Mouse (Mus musculus): ENCODE data around the gene Prf1.

Gene Prf1

DNA sequence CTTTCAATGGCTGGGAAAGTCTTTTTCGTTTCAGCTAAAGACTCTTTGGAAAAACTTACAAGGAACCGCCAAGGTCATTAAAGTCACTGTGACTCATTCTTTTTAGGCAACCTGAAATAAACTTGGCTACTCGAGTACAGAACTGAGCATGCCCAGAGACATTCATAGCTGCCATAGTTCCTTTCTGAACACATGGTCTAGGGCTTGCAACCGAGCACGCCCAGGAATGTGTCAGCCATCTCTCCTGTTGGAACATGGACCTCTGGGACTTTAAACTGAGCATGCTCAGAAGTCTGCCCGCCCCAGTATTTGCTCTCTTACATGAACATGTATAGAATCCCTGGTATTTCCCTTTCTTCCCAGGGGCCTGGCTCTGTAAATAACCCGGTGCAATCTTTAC, 11.4 kb upstream of the Prf1 start:
- DNase-seq (ENCODE audit: extremely low read depth, low read depth, low spot score) = no peak

- no peak for DNase-seq (ENCODE audit: extremely low read depth, low read depth, low spot score)
Measured at GRCm38 (mm10) chr10:61290016-61290415, 7.6 kb upstream of the Prf1 start.

DNA sequence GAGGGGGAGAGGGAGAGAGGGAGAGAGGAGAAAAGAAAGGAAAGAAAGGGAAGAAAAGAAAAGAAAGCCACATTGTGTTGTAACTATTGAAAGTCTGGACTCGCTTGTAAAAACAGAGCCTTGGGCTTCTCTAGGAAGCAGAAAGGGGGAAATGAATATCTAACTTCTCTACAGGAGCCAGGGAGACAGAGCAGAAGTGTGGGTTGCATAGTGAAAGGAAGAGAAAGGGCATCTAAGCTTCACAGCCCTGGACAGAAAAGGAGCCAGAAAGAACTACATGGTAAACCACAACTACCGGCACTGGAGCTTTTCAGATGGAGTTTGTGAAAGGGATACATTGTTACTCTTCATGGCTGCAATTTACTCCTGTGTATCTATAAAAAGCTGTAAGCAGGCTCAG, 7.2 kb upstream of the Prf1 start:
- no peak for DNase-seq (ENCODE audit: extremely low read depth, low read depth, low spot score)

- DNase-seq (ENCODE audit: extremely low read depth, low read depth, low spot score) = no peak
Measured at GRCm38 (mm10) chr10:61294242-61294641, 3.4 kb upstream of the Prf1 start.

DNA sequence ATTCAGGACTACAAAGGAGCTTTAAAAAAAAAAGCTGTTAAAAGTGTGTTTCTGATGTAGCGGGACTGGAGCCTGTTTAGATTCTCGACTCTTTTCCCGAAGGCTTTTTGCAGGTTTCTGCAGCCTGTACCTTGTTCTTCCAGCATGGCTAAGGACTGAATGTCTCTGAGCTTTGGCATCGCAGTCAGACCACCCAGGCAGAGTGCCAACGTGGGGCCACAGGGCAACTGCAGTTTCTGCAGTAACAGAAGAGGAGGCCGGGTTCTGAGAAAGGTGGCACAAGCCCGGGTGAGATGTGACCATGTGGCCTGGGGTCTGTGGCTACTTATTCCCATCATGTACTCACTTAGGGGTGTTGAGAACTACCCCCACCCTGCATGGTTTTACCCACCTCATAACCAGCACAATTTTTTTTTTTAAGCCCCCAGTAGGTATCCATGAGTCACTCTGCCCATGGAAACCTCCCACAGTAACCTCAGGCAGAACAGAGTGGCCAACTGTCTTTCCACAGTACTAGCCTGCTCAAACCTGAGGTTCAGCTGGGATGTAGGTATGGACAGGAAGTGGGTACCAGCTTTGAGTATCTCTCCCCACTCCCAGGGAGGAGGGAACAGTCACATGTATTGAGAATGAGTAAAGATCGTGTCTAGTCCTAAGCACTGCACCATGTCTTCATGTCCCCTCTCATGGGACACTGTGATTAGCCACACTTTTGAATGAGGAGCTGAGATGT, 754 bp upstream of the Prf1 start:
- DNase-seq (ENCODE audit: extremely low read depth, low read depth, low spot score) = no peak

DNA sequence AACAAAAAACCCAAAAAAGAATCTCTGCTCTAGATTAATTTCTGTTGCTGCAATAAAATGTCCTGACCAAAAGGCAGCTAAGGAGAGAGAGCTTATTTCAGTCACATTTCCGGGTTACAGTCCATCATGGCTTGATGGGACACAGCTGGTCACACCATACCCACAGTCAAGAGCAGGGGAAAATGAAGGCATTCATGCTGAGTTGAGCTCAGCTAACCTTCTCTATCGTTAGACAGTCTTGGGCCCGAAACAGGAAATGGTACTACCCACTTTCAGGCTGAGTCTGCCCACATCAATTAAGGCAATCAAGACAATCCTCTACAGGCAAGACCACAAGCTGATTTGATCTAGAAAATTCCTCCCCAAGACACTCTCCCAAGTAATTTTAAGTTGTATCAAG, 3.4 kb downstream of the Prf1 start:
- DNase-seq (ENCODE audit: extremely low read depth, low read depth, low spot score) = no peak

DNA sequence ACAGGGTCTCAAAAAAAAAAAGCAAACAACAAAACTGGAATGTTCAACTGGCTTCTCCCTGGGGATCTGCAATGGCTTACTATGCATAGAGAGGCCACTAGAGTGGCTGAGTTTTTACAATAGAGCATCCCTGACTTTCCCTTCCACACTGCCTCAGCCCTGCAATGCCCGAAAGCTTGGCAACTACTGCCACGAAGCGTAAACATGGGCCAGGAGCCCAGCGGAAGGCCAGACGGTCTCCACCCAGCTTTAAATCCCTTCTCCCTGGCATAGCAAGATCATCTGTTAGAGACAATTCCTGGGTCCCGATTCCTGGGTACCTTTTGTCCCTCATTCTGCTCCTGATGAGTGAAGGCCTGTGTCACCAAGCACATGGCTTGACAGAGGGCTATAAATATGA, 6.4 kb downstream of the Prf1 start:
- DNase-seq (ENCODE audit: extremely low read depth, low read depth, low spot score) = no peak

DNA sequence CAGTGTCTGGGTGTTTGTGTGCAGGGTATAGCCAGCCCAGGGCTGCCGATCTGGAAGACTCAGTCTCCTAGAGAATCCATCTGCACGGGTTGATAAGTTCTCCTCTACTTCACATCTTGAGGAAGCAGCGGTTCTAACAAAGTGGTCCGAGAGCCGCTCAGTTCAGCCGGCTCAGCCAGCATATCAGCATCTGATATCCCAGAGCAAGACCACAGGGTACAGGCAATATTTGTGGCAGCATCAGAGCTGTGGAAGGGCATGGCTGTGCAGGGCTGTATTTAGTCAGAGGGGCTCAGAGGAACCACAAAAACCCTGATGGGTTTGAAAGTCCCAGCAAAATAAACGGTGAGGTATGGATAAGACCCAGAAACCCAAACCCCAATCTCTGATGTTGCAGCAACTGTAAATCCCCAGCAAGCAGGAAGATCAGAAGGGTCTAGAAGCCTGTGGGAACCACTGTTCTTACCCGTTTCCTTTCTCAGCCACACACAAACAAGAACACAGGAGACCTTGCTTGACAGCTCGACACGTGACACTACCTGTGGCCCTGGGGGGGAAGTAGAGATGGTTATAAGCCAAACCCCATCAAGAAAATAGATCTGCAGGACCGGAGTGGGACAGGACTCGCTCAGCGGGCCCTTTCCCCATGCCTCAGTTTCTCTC, 8.4 kb downstream of the Prf1 start:
- no peak for DNase-seq (ENCODE audit: extremely low read depth, low read depth, low spot score)

DNA sequence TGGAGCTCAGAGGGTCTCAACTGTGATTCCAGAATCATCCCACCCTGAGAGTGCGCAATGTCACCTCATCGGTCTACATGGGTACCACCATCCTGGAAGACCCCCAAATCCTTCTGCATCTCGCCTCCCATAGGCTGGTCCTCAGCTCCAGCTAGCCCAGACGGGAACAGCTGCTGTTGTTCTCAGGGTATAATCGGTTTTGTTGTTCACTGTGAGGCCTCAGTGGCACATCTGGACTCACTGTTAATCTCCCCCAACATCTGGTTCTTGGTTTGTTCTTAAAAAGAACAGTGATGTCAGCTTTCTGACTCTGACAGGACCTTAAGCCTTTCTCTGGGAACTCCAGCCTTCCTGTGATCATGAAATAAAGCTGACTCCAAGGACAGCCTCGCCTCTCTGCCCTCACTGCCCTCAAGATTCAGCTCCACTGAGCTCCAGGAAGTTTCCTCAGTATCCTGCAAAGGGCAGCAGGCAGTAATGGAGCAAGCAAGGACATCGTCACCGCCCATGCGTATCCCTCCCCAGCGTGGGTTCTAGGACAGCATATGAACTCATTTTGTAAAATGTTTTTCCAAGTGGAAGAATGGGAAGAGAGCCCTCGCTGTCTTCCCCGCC, 11.2 kb downstream of the Prf1 start:
- DNase-seq (ENCODE audit: extremely low read depth, low read depth, low spot score) = no peak

- DNase-seq (ENCODE audit: extremely low read depth, low read depth, low spot score) = no peak
Measured at GRCm38 (mm10) chr10:61312159-61312558, 14.5 kb downstream of the Prf1 start.

DNA sequence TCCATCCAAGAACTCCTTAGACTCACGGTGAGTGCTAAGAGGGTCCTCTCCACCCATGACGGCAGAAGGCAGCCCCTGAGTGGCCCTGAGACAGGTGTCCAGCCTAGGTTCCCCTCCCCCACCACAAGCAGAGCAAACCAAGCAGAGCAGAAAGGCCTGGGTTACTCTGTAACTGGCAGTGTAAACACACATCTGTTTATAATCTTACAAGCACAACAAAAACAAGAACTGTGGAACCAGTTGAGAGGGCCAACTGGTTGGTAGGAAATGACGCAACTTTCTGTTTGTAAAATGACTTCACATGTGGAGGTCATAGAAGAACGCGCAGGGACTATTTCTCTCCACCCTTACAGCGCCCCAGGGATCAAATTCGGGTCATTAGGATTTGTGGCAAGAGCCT, 15.1 kb downstream of the Prf1 start:
- no peak for DNase-seq (ENCODE audit: extremely low read depth, low read depth, low spot score)

- DNase-seq (ENCODE audit: extremely low read depth, low read depth, low spot score) = no peak
Measured at GRCm38 (mm10) chr10:61313750-61314149, 16.1 kb downstream of the Prf1 start.

- DNase-seq (ENCODE audit: extremely low read depth, low read depth, low spot score) = no peak
Measured at GRCm38 (mm10) chr10:61315324-61315880, 17.8 kb downstream of the Prf1 start.

DNA sequence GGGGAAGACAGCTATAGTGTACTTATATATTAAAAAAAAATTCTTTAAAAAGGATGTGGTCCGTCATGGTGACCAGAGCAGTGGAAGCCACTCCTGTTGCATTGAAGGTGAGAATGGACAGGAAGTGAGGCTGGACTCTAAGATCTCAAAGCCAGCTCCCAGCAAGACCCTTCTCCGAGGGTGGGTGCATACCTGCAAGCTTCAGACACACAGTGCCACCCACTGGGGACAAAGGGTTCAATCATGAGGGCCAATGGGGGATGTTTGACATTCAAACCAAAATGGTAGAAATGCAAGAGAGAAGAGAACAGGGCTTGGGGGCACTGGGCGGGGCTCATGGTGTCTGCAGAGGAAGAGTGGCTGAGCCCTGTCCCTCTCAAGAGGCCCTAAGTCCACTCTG, 20.9 kb downstream of the Prf1 start:
- DNase-seq (ENCODE audit: extremely low read depth, low read depth, low spot score) = no peak

GRCm38 (mm10) chr10:61324717-61325116, 27.1 kb downstream of the Prf1 start:
- no peak for DNase-seq (ENCODE audit: extremely low read depth, low read depth, low spot score)

GRCm38 (mm10) chr10:61325782-61326328, 28.2 kb downstream of the Prf1 start:
- DNase-seq (ENCODE audit: extremely low read depth, low read depth, low spot score) = no peak

DNA sequence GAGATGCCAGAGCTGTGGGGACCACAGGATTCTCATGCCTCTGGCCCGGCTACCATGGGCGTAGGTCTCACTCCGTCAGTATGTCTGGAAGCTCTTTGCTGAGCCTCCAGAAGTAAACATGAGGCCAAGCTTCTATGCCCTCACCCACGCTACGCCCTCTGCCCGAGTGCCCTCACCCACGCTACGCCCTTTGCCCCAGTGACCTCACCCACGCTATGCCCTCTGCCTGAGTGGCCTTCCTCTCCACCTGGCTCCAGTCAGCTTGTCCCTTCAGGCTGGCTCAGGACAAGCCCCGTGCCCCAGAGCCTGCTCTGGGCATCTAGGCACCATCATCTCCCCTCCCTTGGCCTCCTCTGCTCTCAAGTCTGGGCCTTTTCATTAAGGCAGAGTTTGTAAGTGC, 29.9 kb downstream of the Prf1 start:
- DNase-seq (ENCODE audit: extremely low read depth, low read depth, low spot score) = no peak

DNA sequence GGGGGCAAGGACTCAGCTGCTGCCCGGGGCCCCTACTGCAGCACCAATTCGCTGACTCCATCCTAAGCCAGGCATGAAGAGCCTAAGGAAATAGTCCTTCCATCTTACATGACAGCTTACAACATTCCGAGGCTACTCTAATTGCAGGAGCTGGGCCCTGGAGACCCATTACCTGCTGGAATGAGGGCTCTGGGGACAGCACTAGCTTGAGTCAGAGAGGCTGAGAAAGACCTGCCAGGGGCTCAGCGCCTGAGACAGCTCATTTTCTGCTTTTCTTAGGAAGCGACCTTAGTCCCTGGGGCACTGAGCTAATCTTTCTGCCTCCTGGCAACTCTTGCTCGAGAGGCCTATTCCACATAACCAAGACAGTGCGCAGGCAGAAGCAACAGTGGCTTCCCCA, 31.3 kb downstream of the Prf1 start:
- no peak for DNase-seq (ENCODE audit: extremely low read depth, low read depth, low spot score)

DNA sequence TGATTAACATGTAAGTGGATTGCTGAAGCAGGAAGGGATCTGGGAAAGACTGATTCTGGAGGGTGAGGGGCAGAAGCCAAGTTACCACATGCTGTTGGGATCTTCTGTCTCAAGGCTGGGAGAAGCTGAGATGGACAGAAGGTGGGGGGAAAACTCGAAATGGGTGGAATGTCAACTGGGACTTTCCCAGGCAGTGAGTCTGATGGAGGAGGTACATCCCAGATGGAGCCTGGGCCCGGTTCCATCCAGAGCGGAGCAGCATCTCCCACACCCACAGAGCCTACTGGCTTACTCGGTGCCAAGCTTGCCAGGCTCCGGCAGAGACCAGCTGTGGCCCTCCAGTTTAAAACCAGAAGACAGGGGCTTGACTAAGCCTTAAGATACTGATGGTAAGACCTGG, 33.4 kb downstream of the Prf1 start:
- DNase-seq (ENCODE audit: extremely low read depth, low read depth, low spot score) = no peak

GRCm38 (mm10) chr10:61334545-61334944, 36.9 kb downstream of the Prf1 start:
- DNase-seq (ENCODE audit: extremely low read depth, low read depth, low spot score) = no peak

- no peak for DNase-seq (ENCODE audit: extremely low read depth, low read depth, low spot score)
Measured at GRCm38 (mm10) chr10:61336137-61336536, 38.5 kb downstream of the Prf1 start.

DNA sequence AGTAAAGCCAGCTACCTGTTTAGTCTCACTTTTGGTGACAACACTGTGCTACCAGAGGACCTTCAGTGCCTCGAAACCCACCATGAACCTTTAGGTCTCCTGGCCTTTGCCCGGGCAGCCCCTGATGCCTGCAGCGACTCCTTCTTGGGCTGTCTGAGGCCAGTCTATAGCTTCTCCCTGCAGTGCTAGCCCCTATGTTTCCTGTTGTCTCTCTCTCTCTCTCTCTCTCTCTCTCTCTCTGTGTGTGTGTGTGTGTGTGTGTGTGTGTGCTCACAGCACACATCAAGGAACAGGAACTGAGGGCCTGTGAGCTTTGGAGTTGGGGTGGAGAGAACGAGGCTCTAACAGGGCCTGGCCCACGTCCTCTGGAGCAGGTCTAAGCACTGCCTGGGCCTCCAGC, 39.0 kb downstream of the Prf1 start:
- no peak for DNase-seq (ENCODE audit: extremely low read depth, low read depth, low spot score)
